Mouse (Mus musculus) liver, embryonic 14.5 days (tissue): Measurements from ENCODE around the gene Myo1b.

Experiments
- CTCF ChIP-seq: IDR thresholded peaks from 2 replicates; pipeline ENCODE4 v1.5.1; 2016; ENCODE audit warnings: antibody characterized with exemption, low read depth, control low read depth
- EP300 ChIP-seq: IDR thresholded peaks from 2 replicates; pipeline ENCODE4 v1.6.1; 2016; ENCODE audit warnings: antibody characterized with exemption, low read depth

DNA sequence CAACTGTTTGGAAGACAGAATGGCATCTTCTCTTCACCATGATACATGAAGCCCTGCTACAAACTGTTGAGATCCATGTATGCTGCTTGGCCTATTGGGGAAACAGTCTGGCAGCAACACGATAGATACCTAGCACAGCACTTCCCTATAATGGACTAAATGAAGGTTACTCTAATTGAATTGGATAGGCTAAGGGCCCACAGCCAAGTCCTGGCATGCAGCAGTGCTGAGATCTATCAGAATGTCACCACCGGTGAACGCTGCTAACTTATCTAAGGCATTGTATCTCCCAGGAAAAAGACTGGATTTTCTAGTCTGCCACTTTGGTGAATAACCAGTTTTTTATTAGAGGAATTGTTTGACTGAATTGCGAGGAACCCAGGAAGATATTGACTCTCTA, 31.2 kb upstream of the Myo1b start:
- TF ChIP-seq EP300 (no peak), CTCF (no peak)
